Mouse (Mus musculus) adrenal gland, postnatal 36 days (tissue): ENCODE results near the gene 4931409K22Rik. TPM values are rescaled to one million over a fixed set of nuclear protein-coding genes. Genes with fewer than 3 reads are reported as not detected.
A peak's percentile ranks its signal among the peaks of the same experiment; 100 is the strongest.

ENCODE experiments used
- DNase-seq, 2 experiments: peaks; one replicate each; pipeline ENCODE4 v3.0.0; 2021; ENCODE audit warnings: mixed read lengths in 1 of 2
- total RNA-seq, 2 experiments: library from RNA; stranded (reverse); gene quantifications; 2 replicates each; pipeline ENCODE4 v1.2.3; 2021

4931409K22Rik gene
- total RNA-seq, 2 experiments from 2014 or later: not detected

- DNase-seq: peak; percentile 55 to 71
These were observed 16.0 kb downstream of the 4931409K22Rik start, which contains the start of gene Asb10 for GRCm38 (mm10) chr5:24540387-24541143. Gene Asb10 (minus strand): TSS chr5:24540978.

- no peak for DNase-seq
These were observed 16.9 kb downstream of the 4931409K22Rik start for GRCm38 (mm10) chr5:24539571-24540296.

GRCm38 (mm10) chr5:24537618-24538017 is 19.0 kb downstream of the 4931409K22Rik start:
- DNase-seq: no peak

- DNase-seq: peak; percentile 23 to 67
These were observed 20.1 kb downstream of the 4931409K22Rik start for GRCm38 (mm10) chr5:24536511-24536910.

GRCm38 (mm10) chr5:24535731-24536130 is 20.9 kb downstream of the 4931409K22Rik start:
- no peak for DNase-seq

- DNase-seq: no peak
These were observed 22.3 kb downstream of the 4931409K22Rik start for GRCm38 (mm10) chr5:24534292-24534691.

GRCm38 (mm10) chr5:24533391-24533790 is 23.2 kb downstream of the 4931409K22Rik start:
- DNase-seq: no peak

- peak; percentile 93 to 94 for DNase-seq
These were observed 26.4 kb downstream of the 4931409K22Rik start for GRCm38 (mm10) chr5:24530042-24530689.

- no peak for DNase-seq
These were observed 28.8 kb downstream of the 4931409K22Rik start for GRCm38 (mm10) chr5:24527780-24528179.

- peak; percentile 58 to 65 for DNase-seq
These were observed 29.7 kb downstream of the 4931409K22Rik start, which contains the start of gene Gbx1 for GRCm38 (mm10) chr5:24526889-24527230. Gene Gbx1 (minus strand): TSS chr5:24527202.

- DNase-seq: peak in 1 of 2 experiments; percentile 22
These were observed 30.3 kb downstream of the 4931409K22Rik start for GRCm38 (mm10) chr5:24526190-24526888.

- DNase-seq: no peak
These were observed 31.0 kb downstream of the 4931409K22Rik start for GRCm38 (mm10) chr5:24525360-24526189.

GRCm38 (mm10) chr5:24524522-24524921 is 32.1 kb downstream of the 4931409K22Rik start:
- DNase-seq: no peak

- DNase-seq: no peak
These were observed 32.8 kb downstream of the 4931409K22Rik start for GRCm38 (mm10) chr5:24523806-24524205.

GRCm38 (mm10) chr5:24521366-24521765 is 35.2 kb downstream of the 4931409K22Rik start:
- peak in 1 of 2 experiments; percentile 13 for DNase-seq

- DNase-seq: peak in 1 of 2 experiments; percentile 23
These were observed 44.3 kb downstream of the 4931409K22Rik start for GRCm38 (mm10) chr5:24512271-24512670.

GRCm38 (mm10) chr5:24510635-24511034 is 46.0 kb downstream of the 4931409K22Rik start:
- peak; percentile 64 to 76 for DNase-seq

GRCm38 (mm10) chr5:24508406-24508805 is 48.2 kb downstream of the 4931409K22Rik start:
- DNase-seq: no peak

GRCm38 (mm10) chr5:24505513-24505912 is 51.1 kb downstream of the 4931409K22Rik start:
- DNase-seq: no peak

- no peak for DNase-seq
These were observed 53.8 kb downstream of the 4931409K22Rik start for GRCm38 (mm10) chr5:24502786-24503185.

GRCm38 (mm10) chr5:24500851-24501250 is 55.8 kb downstream of the 4931409K22Rik start:
- no peak for DNase-seq
